Mouse (Mus musculus): Measurements from ENCODE around the gene Slc51b. TPM values are rescaled to one million over a fixed set of nuclear protein-coding genes. Genes with fewer than 3 reads are reported as not detected.

Gene Slc51b
- polyA plus RNA-seq, 1 experiment from 2014 or later, result not detected

GRCm38 (mm10) chr9:65434140-65434539 is 11.4 kb upstream of the Slc51b start:
- no peak overlapping the region for H3K27ac ChIP-seq
- peaks cover 4% of the 10 kb centered on the region for H3K4me1 ChIP-seq
- no peak for ATAC-seq (ENCODE audit: low FRiP score, low read depth)
- H3K27me3 ChIP-seq (replicated peaks), result no peaks in the 10 kb centered on the region
- H3K9ac ChIP-seq, result no peak overlapping the region
- no peak overlapping the region for H3K4me3 ChIP-seq
- no peaks in the 10 kb centered on the region for H3K9me3 ChIP-seq
- peaks cover 3% of the 10 kb centered on the region; the same call in 1 of the 2 replicates for H3K36me3 ChIP-seq
- no peak overlapping the region for H3K4me2 ChIP-seq (replicated peaks)
- 67% methylated on average over 5 of the region's 5 CpGs for WGBS

- Histone ChIP-seq H3K27me3 (replicated peaks) (no peaks in the 10 kb centered on the region), H3K4me1 (peaks cover 4% of the 10 kb centered on the region), H3K9ac (no peak overlapping the region), H3K4me2 (replicated peaks) (no peak overlapping the region), H3K9me3 (no peaks in the 10 kb centered on the region), H3K27ac (no peak overlapping the region), H3K36me3 (no peaks in the 10 kb centered on the region), H3K4me3 (no peak overlapping the region)
- whole genome bisulfite sequencing, result 2% methylated on average over 3 of the region's 3 CpGs
- no peak for ATAC-seq (ENCODE audit: low FRiP score, low read depth)
These were observed 9.5 kb upstream of the Slc51b start for GRCm38 (mm10) chr9:65432236-65432635.

- H3K4me3 ChIP-seq, result no peak overlapping the region
- H3K27me3 ChIP-seq (replicated peaks), result no peaks in the 10 kb centered on the region
- 89% methylated on average over 5 of the region's 5 CpGs for WGBS
These were observed 8.2 kb upstream of the Slc51b start for GRCm38 (mm10) chr9:65430921-65431320.

GRCm38 (mm10) chr9:65430401-65430800 is 7.6 kb upstream of the Slc51b start:
- no peaks in the 10 kb centered on the region for H3K4me1 ChIP-seq
- no peak overlapping the region for H3K9ac ChIP-seq
- no peak for ATAC-seq (ENCODE audit: low FRiP score, low read depth)
- H3K36me3 ChIP-seq, result no peaks in the 10 kb centered on the region
- no peak overlapping the region for H3K4me2 ChIP-seq (replicated peaks)
- H3K27ac ChIP-seq, result no peak overlapping the region
- H3K4me3 ChIP-seq, result no peak overlapping the region
- no peaks in the 10 kb centered on the region for H3K27me3 ChIP-seq (replicated peaks)
- H3K9me3 ChIP-seq, result no peaks in the 10 kb centered on the region

More at GRCm38 (mm10) chr9:65430921-65431320, 8.2 kb upstream of the Slc51b start:
- Histone ChIP-seq H3K27ac (no peak overlapping the region), H3K4me1 (no peaks in the 10 kb centered on the region), H3K9ac (no peak overlapping the region), H3K36me3 (no peaks in the 10 kb centered on the region), H3K9me3 (no peaks in the 10 kb centered on the region), H3K4me2 (replicated peaks) (no peak overlapping the region)
- ATAC-seq (ENCODE audit: low FRiP score, low read depth), result no peak

GRCm38 (mm10) chr9:65428003-65428402 is 5.2 kb upstream of the Slc51b start:
- H3K4me2 ChIP-seq (replicated peaks), result no peak overlapping the region
- H3K36me3 ChIP-seq, result no peaks in the 10 kb centered on the region
- no peaks in the 10 kb centered on the region for H3K27me3 ChIP-seq (replicated peaks)
- no peaks in the 10 kb centered on the region for H3K9me3 ChIP-seq
- ATAC-seq (ENCODE audit: low FRiP score, low read depth), result no peak
- WGBS, result 90% methylated on average over 5 of the region's 5 CpGs
- H3K4me3 ChIP-seq, result no peak overlapping the region
- H3K4me1 ChIP-seq, result no peaks in the 10 kb centered on the region
- no peak overlapping the region for H3K27ac ChIP-seq
- no peak overlapping the region for H3K9ac ChIP-seq

- no peaks in the 10 kb centered on the region for H3K27me3 ChIP-seq (replicated peaks)
- H3K9me3 ChIP-seq, result no peaks in the 10 kb centered on the region
- ATAC-seq (ENCODE audit: low FRiP score, low read depth), result no peak
- H3K4me3 ChIP-seq, result no peak overlapping the region
- WGBS, result 84% methylated on average over 2 of the region's 2 CpGs
- H3K4me2 ChIP-seq (replicated peaks), result no peak overlapping the region
- no peaks in the 10 kb centered on the region for H3K4me1 ChIP-seq
- H3K27ac ChIP-seq, result no peak overlapping the region
- no peaks in the 10 kb centered on the region for H3K36me3 ChIP-seq
- H3K9ac ChIP-seq, result no peak overlapping the region
These were observed 4.8 kb upstream of the Slc51b start for GRCm38 (mm10) chr9:65427511-65427910.

- Histone ChIP-seq H3K36me3 (no peaks in the 10 kb centered on the region), H3K9me3 (no peaks in the 10 kb centered on the region), H3K27me3 (replicated peaks) (no peaks in the 10 kb centered on the region), H3K9ac (no peak overlapping the region), H3K4me3 (no peak overlapping the region), H3K4me1 (no peaks in the 10 kb centered on the region), H3K27ac (no peak overlapping the region), H3K4me2 (replicated peaks) (no peak overlapping the region)
- ATAC-seq (ENCODE audit: low FRiP score, low read depth), result no peak
- 45% methylated on average over 3 of the region's 3 CpGs for WGBS
These were observed 1.6 kb upstream of the Slc51b start for GRCm38 (mm10) chr9:65424393-65424792.

GRCm38 (mm10) chr9:65419633-65420032 is 3.1 kb downstream of the Slc51b start:
- H3K9ac ChIP-seq, result no peak overlapping the region
- ATAC-seq (ENCODE audit: low FRiP score, low read depth), result no peak
- H3K4me3 ChIP-seq, result no peak overlapping the region
- no peaks in the 10 kb centered on the region for H3K4me1 ChIP-seq
- H3K9me3 ChIP-seq, result no peaks in the 10 kb centered on the region
- H3K27ac ChIP-seq, result no peak overlapping the region
- H3K36me3 ChIP-seq, result no peaks in the 10 kb centered on the region
- no peak overlapping the region for H3K4me2 ChIP-seq (replicated peaks)
- no peaks in the 10 kb centered on the region for H3K27me3 ChIP-seq (replicated peaks)
- WGBS, result 73% methylated on average over 3 of the region's 3 CpGs

GRCm38 (mm10) chr9:65417738-65418137 is 5.0 kb downstream of the Slc51b start:
- Histone ChIP-seq H3K9me3 (no peaks in the 10 kb centered on the region), H3K36me3 (no peaks in the 10 kb centered on the region), H3K27ac (no peak overlapping the region)

GRCm38 (mm10) chr9:65411326-65411725 is 11.4 kb downstream of the Slc51b start:
- no peak overlapping the region for H3K4me2 ChIP-seq (replicated peaks)
- H3K27ac ChIP-seq, result no peak overlapping the region
- no peaks in the 10 kb centered on the region for H3K36me3 ChIP-seq
- no peak for ATAC-seq (ENCODE audit: low FRiP score, low read depth)
- no peaks in the 10 kb centered on the region for H3K9me3 ChIP-seq
- H3K4me1 ChIP-seq, result no peaks in the 10 kb centered on the region
- H3K4me3 ChIP-seq, result no peak overlapping the region
- WGBS, result 79% methylated on average over 3 of the region's 3 CpGs
- no peak overlapping the region for H3K9ac ChIP-seq
- H3K27me3 ChIP-seq (replicated peaks), result no peaks in the 10 kb centered on the region

More at GRCm38 (mm10) chr9:65417738-65418137, 5.0 kb downstream of the Slc51b start:
- H3K9ac ChIP-seq, result no peak overlapping the region
- 46% methylated on average over 3 of the region's 3 CpGs for WGBS
- no peak for ATAC-seq (ENCODE audit: low FRiP score, low read depth)
- no peak overlapping the region for H3K4me2 ChIP-seq (replicated peaks)
- H3K27me3 ChIP-seq (replicated peaks), result no peaks in the 10 kb centered on the region
- H3K4me3 ChIP-seq, result no peak overlapping the region
- no peaks in the 10 kb centered on the region for H3K4me1 ChIP-seq

GRCm38 (mm10) chr9:65410378-65410777 is 12.4 kb downstream of the Slc51b start:
- H3K27ac ChIP-seq, result no peak overlapping the region
- WGBS, result 92% methylated on average over 8 of the region's 8 CpGs
- H3K4me2 ChIP-seq (replicated peaks), result no peak overlapping the region
- H3K4me1 ChIP-seq, result no peaks in the 10 kb centered on the region
- H3K9me3 ChIP-seq, result no peaks in the 10 kb centered on the region
- H3K9ac ChIP-seq, result no peak overlapping the region
- H3K36me3 ChIP-seq, result no peaks in the 10 kb centered on the region
- H3K27me3 ChIP-seq (replicated peaks), result no peaks in the 10 kb centered on the region
- H3K4me3 ChIP-seq, result no peak overlapping the region
- ATAC-seq (ENCODE audit: low FRiP score, low read depth), result no peak

- H3K9me3 ChIP-seq, result no peaks in the 10 kb centered on the region
- no peak overlapping the region for H3K4me2 ChIP-seq (replicated peaks)
- H3K4me1 ChIP-seq, result no peaks in the 10 kb centered on the region
- H3K27me3 ChIP-seq (replicated peaks), result no peaks in the 10 kb centered on the region
- 79% methylated on average over 5 of the region's 5 CpGs for WGBS
- no peak overlapping the region for H3K9ac ChIP-seq
- no peak overlapping the region for H3K27ac ChIP-seq
- H3K36me3 ChIP-seq, result no peaks in the 10 kb centered on the region
- ATAC-seq (ENCODE audit: low FRiP score, low read depth), result no peak
- no peak overlapping the region for H3K4me3 ChIP-seq
These were observed 13.9 kb downstream of the Slc51b start for GRCm38 (mm10) chr9:65408871-65409295.

- Histone ChIP-seq H3K9me3 (no peaks in the 10 kb centered on the region), H3K36me3 (no peaks in the 10 kb centered on the region), H3K27ac (no peak overlapping the region), H3K27me3 (replicated peaks) (no peaks in the 10 kb centered on the region), H3K9ac (no peak overlapping the region), H3K4me3 (no peak overlapping the region), H3K4me1 (no peaks in the 10 kb centered on the region), H3K4me2 (replicated peaks) (no peak overlapping the region)
- ATAC-seq (ENCODE audit: low FRiP score, low read depth), result no peak
- 73% methylated on average over 3 of the region's 3 CpGs for WGBS
These were observed 14.9 kb downstream of the Slc51b start for GRCm38 (mm10) chr9:65407861-65408260.
